Mouse (Mus musculus): Measurements from ENCODE around the gene Btd.

DNA sequence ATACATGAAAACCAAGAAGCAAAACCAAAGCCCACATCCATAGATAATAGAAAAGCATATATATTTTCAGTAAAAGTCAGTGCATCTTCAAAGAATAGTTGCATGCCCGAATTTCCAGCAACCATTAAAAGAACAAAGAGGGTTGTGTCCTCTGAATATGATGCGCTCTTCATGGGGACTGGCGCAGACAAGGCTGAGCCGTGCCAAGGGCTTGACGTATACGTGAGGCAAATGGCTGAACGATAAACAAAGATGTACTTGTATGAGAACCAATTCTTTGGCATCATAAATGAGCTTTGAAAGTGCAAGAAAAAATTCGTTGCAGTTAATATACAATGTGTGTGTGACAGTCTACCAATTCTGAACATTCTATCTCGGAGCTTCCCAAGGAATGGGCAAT lies 40.5 kb downstream of the Btd start:
- TF ChIP-seq CTCF (IDR thresholded peaks at IDR 0.05; ENCODE audit: control insufficient read depth, insufficient read depth, insufficient read length) = no peak
- no peak for TF ChIP-seq MAX (IDR thresholded peaks at IDR 0.05)

Data from C2C12 (cell line).